Mouse (Mus musculus) liver, postnatal 0 days (tissue): Measurements from ENCODE around the gene Taf10.

Source experiments
- CTCF ChIP-seq: sonication (generic); IDR thresholded peaks from 2 replicates; pipeline ENCODE4 v1.5.1; 2016; ENCODE audit warnings: antibody characterized with exemption, low read depth
- EP300 ChIP-seq: IDR thresholded peaks from 2 replicates; pipeline ENCODE4 v1.6.1; 2016; ENCODE audit warnings: antibody characterized with exemption, low read depth, mild to moderate bottlenecking

DNA sequence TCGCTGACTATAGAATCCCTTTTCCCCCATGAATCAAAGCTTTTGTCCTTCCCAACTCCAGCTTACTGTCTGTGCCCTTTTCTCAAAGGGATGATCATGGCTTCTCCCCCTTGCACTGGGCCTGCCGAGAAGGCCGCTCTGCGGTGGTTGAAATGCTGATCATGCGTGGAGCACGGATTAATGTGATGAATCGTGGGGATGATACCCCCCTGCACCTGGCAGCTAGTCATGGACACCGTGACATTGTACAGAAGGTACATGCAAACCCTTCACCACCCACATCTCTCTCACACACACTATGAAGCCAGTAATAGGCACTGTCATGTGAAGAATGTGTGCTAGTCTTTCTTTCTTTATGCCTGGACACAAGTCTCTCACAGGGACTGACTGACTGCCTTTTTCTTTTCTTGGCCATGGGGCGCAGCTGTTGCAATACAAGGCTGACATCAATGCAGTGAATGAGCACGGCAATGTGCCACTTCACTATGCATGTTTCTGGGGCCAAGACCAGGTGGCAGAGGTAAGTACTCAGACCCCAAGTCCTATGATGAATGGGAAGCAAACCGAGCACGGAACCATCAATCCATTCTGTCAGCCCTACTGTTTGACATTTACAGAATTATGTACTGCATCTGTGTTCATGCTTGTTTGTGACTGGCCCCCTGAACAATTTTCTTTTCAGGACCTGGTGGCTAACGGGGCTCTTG, 3.9 kb downstream of the Taf10 start:
- TF ChIP-seq CTCF, result no peak
- no peak for TF ChIP-seq EP300
